Mouse (Mus musculus) liver, embryonic 18 days (tissue): ENCODE results near the gene Pnliprp2. TPM values are rescaled to one million over a fixed set of nuclear protein-coding genes. Genes with fewer than 3 reads are reported as not detected.

ENCODE experiments used
- polyA plus RNA-seq: library from polyadenylated mRNA; depleted of rRNA; stranded (reverse); fragments of >200 nt; gene quantifications from 2 replicates; pipeline ENCODE4 v1.2.3, GENCODE M21; 2012; rRNA removed

Gene Pnliprp2
- polyA plus RNA-seq: 0.19 and 0.22 TPM in 2 replicates

DNA sequence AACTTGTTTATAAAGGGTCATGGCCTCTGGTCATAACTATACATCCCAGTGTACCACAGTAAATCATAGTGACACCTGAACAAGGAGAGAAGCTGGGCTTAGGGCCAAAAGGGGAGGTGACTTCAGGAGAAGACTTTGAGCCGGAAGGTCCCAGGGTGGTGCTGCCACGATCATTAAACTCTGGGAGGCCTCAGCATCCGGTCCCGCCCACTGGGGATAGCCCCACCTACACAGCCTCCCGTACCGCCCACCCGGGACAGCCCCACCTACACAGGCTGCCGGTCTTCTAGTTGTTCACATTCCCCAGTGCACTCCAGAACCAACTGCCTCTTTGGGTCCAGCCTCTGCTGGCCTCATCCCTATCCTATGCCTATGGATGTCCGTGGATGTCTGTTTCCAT lies at the start of gene Pnliprp2:
TSS of gene Pnliprp2 (plus strand) at position 297 of the 400 bp plus-strand sequence.

DNA sequence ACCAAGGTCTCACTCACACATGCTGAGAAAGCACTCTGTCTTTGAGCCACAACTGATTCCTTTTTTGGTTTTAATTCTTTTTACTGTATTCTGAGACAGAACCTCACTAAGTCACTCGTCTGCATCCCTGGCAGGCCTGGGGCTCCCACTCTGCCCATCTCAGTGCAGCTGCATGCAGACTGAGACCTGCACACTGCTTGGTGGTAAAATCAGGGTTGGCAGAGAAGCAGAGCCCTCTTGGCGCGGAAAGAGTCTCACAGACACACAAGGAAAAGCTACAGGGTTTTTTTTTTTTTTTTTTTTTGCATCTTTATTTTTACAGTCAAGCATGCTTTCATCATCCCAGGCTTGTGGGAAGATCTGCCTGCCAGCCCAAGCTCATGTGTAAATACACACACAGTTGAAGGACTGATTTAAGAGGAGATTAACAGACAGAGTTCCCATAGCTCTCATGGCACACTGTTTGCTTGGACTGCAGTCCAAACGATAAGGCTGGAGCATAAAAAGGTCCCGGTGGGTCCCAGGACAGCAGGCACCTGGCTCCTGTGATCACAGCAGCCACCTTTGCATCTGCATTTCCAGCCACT lies 31.0 kb upstream of the Pnliprp2 start, which contains the start of gene Pnliprp1:
TSS of gene Pnliprp1 (plus strand) at position 443 of the 587 bp plus-strand sequence.

DNA sequence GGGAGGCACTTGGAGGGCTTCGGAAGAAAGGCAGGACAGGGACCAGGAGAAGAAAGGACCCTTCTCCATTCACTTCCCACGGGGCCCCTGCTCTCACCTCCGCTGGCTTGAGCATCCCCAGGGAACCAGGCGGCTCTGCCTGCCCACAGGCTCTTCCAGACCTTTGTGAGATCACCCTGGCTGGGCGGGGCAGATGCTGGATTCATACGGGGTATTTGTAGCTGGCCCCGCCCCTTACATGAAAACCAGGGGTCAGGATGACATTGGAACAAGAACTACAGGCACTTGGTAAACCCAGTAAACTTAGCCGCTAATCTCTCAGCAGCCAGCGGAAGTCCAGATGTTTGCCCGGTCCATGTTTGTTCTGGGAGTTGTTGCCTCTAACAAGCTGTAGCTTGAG lies 34.8 kb downstream of the Pnliprp2 start, which contains the start of gene 1700019N19Rik:
TSS of gene 1700019N19Rik (minus strand) at position 178 of the 400 bp plus-strand sequence.

Other genes starting within 250 kb of the Pnliprp2 start
- gene Ccdc172, start 247.7 kb upstream of the Pnliprp2 start, polyA plus RNA-seq: not detected in 2 replicates
- not detected in 2 replicates for gene Pnlip, start 107.2 kb upstream of the Pnliprp2 start, polyA plus RNA-seq
- gene Pnliprp1, start 30.8 kb upstream of the Pnliprp2 start, polyA plus RNA-seq: 8.9 and 12.8 TPM in 2 replicates
- gene 1700019N19Rik, start 34.7 kb downstream of the Pnliprp2 start, polyA plus RNA-seq: 0.02 TPM in 1 of 2 replicates, not detected in the other
- 0.01 TPM in 2 replicates for gene Eno4, start 183.7 kb downstream of the Pnliprp2 start, polyA plus RNA-seq
- 0.45 and 0.47 TPM in 2 replicates for gene Hspa12a, start 183.9 kb downstream of the Pnliprp2 start, polyA plus RNA-seq